Mouse (Mus musculus) heart, adult 2 months (tissue): ENCODE results near the gene Ak2. TPM values are rescaled to one million over a fixed set of nuclear protein-coding genes. Genes with fewer than 3 reads are reported as not detected.
A peak's percentile ranks its signal among the peaks of the same experiment; 100 is the strongest.

Experiments used
- DNase-seq, 2 experiments: peaks; one replicate each; pipeline ENCODE4 v3.0.0; 2021
- H3K27ac ChIP-seq: fragments of 200-600 bp; 2 replicates; pipeline ENCODE4 v1.8.1; 2022
- H3K27me3 ChIP-seq: fragments of 200-500 bp; 2 replicates; pipeline ENCODE4 v1.6.1; 2012; ENCODE audit warnings: mild to moderate bottlenecking, low read length, inconsistent platforms, mixed read lengths; ENCODE audit not compliant: control insufficient read depth, insufficient read depth
- H3K36me3 ChIP-seq: fragments of 200-500 bp; 2 replicates; pipeline ENCODE4 v1.6.1; 2012; ENCODE audit warnings: low read length, inconsistent platforms; ENCODE audit not compliant: control insufficient read depth, insufficient read depth
- H3K4me1 ChIP-seq: fragments of 200-500 bp; 2 replicates; pipeline ENCODE4 v1.6.1; 2011; ENCODE audit warnings: low read length; ENCODE audit not compliant: control insufficient read depth, insufficient read depth
- H3K4me3 ChIP-seq: fragments of 200-600 bp; 2 replicates; pipeline ENCODE4 v1.8.1; 2022
- H3K79me2 ChIP-seq: fragments of 200-500 bp; replicated peaks from 2 replicates; pipeline ENCODE4 v1.6.1; 2012; ENCODE audit warnings: mild to moderate bottlenecking, inconsistent platforms, low read length, moderate library complexity, mixed read lengths; ENCODE audit not compliant: control insufficient read depth, insufficient read depth
- H3K9ac ChIP-seq: fragments of 200-500 bp; 2 replicates; pipeline ENCODE4 v1.6.1; 2012; ENCODE audit warnings: low read depth, mild to moderate bottlenecking, control low read depth, inconsistent platforms, low read length, mixed read lengths
- CTCF ChIP-seq: fragments of 200-600 bp; IDR thresholded peaks from 2 replicates; pipeline ENCODE4 v1.8.1; 2022; ENCODE audit warnings: antibody characterized with exemption, mild to moderate bottlenecking, moderate library complexity
- EP300 ChIP-seq: fragments of 200-500 bp; IDR thresholded peaks from 2 replicates; pipeline ENCODE4 v1.6.1; 2011; ENCODE audit warnings: low read depth, low read length, control low read depth; ENCODE audit not compliant: insufficient read depth
- POLR2A ChIP-seq: fragments of 200-500 bp; IDR thresholded peaks from 2 replicates; pipeline ENCODE4 v1.6.1; 2011; ENCODE audit warnings: mild to moderate bottlenecking, low read depth, low read length, control low read depth; ENCODE audit not compliant: insufficient read depth
- WGBS: fragments of 180-500 bp; shearing (Covaris S2); methylation state at CpG from one replicate; pipeline ENCODE4 v1.1.7; 2018; 5-methylcytosine and 5-hydroxymethylcytosine counted together
- intact Hi-C: fragments of 180-260 bp; cut with DNase I; formaldehyde crosslinking; loops from one replicate; pipeline ENCODE4 v1.15.1; 2025
- polyA plus RNA-seq: library from polyadenylated mRNA; depleted of rRNA; stranded (reverse); fragments of >200 nt; gene quantifications from 2 replicates; pipeline ENCODE4 v1.2.3, GENCODE M21; 2012
- total RNA-seq, 2 experiments: library from RNA; stranded (reverse); gene quantifications; 2 replicates each; pipeline ENCODE4 v1.2.3; 2021

Ak2 gene
- total and polyA plus RNA-seq, 3 experiments = 43.4 to 70.5 (median 63.1) TPM

- Histone ChIP-seq H3K27ac (no peak overlapping the region), H3K4me1 (peaks cover 3% of the 10 kb centered on the region), H3K9ac (no peak overlapping the region), H3K4me3 (no peak overlapping the region), H3K79me2 (no peaks in the 10 kb centered on the region), H3K27me3 (no peaks in the 10 kb centered on the region), H3K36me3 (no peaks in the 10 kb centered on the region)
- WGBS = 89% methylated on average over 12 of the region's 12 CpGs
- no peak for TF ChIP-seq CTCF
- TF ChIP-seq EP300 = no peak
- TF ChIP-seq POLR2A = no peak
- intact Hi-C loops = no loop called here
- no peak for DNase-seq
These were observed 16.3 kb downstream of the Ak2 start for GRCm38 (mm10) chr4:129008006-129008519.

- H3K27me3 ChIP-seq = no peaks in the 10 kb centered on the region
- H3K4me1 ChIP-seq = peaks cover 3% of the 10 kb centered on the region
- H3K4me3 ChIP-seq = no peak overlapping the region
- no peaks in the 10 kb centered on the region for H3K36me3 ChIP-seq
- H3K27ac ChIP-seq = no peak overlapping the region
- intact Hi-C loops = no loop called here
- no peak overlapping the region for H3K9ac ChIP-seq
- H3K79me2 ChIP-seq = no peaks in the 10 kb centered on the region
- 78% methylated on average over 3 of the region's 3 CpGs for WGBS
- DNase-seq = no peak
- TF ChIP-seq EP300 (no peak), CTCF (no peak), POLR2A (no peak)
These were observed 16.9 kb downstream of the Ak2 start for GRCm38 (mm10) chr4:129008672-129009071.

- peaks cover 3% of the 10 kb centered on the region for H3K4me1 ChIP-seq
- no peak for TF ChIP-seq POLR2A
- TF ChIP-seq EP300 = no peak
- no peak for TF ChIP-seq CTCF
- H3K4me3 ChIP-seq = no peak overlapping the region
- H3K36me3 ChIP-seq = no peaks in the 10 kb centered on the region
- WGBS = 84% methylated on average over 5 of the region's 5 CpGs
- peak overlapping the region; percentile 15; the same call in 1 of the 2 replicates for H3K27ac ChIP-seq
- no peak overlapping the region for H3K9ac ChIP-seq
- no peaks in the 10 kb centered on the region for H3K79me2 ChIP-seq
- no peaks in the 10 kb centered on the region for H3K27me3 ChIP-seq
- no peak for DNase-seq
- intact Hi-C loops = no loop called here
These were observed 17.8 kb downstream of the Ak2 start for GRCm38 (mm10) chr4:129009521-129009920.

- H3K27ac ChIP-seq = peak overlapping the region; percentile 36; the same call in 1 of the 2 replicates
- H3K79me2 ChIP-seq = no peaks in the 10 kb centered on the region
- WGBS = 23% methylated on average over 15 of the region's 15 CpGs
- no peak overlapping the region for H3K4me3 ChIP-seq
- no peak overlapping the region for H3K9ac ChIP-seq
- H3K4me1 ChIP-seq = peaks cover 3% of the 10 kb centered on the region
- DNase-seq = peak; percentile 56 to 73
- 0 out of 2 replicates have a peak, but pooled peaks have one; percentile 6 for TF ChIP-seq EP300
- TF ChIP-seq POLR2A = no peak
- no peak for TF ChIP-seq CTCF
- no peaks in the 10 kb centered on the region for H3K27me3 ChIP-seq
- no peaks in the 10 kb centered on the region for H3K36me3 ChIP-seq
- intact Hi-C loops = no loop called here
These were observed 19.9 kb downstream of the Ak2 start for GRCm38 (mm10) chr4:129011604-129012121.

- no peaks in the 10 kb centered on the region for H3K79me2 ChIP-seq
- TF ChIP-seq POLR2A = no peak
- no peak for TF ChIP-seq EP300
- no peak for TF ChIP-seq CTCF
- H3K4me1 ChIP-seq = peaks cover 3% of the 10 kb centered on the region
- intact Hi-C loops = no loop called here
- DNase-seq = no peak
- H3K9ac ChIP-seq = no peak overlapping the region
- H3K4me3 ChIP-seq = no peak overlapping the region
- WGBS = 76% methylated on average over 10 of the region's 10 CpGs
- no peak overlapping the region for H3K27ac ChIP-seq
- H3K36me3 ChIP-seq = no peaks in the 10 kb centered on the region
- H3K27me3 ChIP-seq = no peaks in the 10 kb centered on the region
These were observed 21.6 kb downstream of the Ak2 start for GRCm38 (mm10) chr4:129013151-129013864.

- intact Hi-C loops = loop anchor here (5.0 kb wide), 1 partner anchor 34 kb away; no protein-coding TSS in a partner anchor
- TF ChIP-seq EP300 (no peak), POLR2A (no peak), CTCF (no peak)
- Histone ChIP-seq H3K4me3 (no peak overlapping the region), H3K27ac (no peak overlapping the region), H3K36me3 (no peaks in the 10 kb centered on the region), H3K9ac (no peak overlapping the region), H3K27me3 (no peaks in the 10 kb centered on the region), H3K79me2 (no peaks in the 10 kb centered on the region), H3K4me1 (peaks cover 16% of the 10 kb centered on the region)
- no peak for DNase-seq
- WGBS = 35% methylated on average over 4 of the region's 4 CpGs
These were observed 24.6 kb downstream of the Ak2 start for GRCm38 (mm10) chr4:129016329-129016728.
